Mouse (Mus musculus): ENCODE data around the gene Zer1. TPM values are rescaled to one million over a fixed set of nuclear protein-coding genes. Genes with fewer than 3 reads are reported as not detected.

The Zer1 gene
- polyA plus RNA-seq, 1 experiment = 58.1 TPM

DNA sequence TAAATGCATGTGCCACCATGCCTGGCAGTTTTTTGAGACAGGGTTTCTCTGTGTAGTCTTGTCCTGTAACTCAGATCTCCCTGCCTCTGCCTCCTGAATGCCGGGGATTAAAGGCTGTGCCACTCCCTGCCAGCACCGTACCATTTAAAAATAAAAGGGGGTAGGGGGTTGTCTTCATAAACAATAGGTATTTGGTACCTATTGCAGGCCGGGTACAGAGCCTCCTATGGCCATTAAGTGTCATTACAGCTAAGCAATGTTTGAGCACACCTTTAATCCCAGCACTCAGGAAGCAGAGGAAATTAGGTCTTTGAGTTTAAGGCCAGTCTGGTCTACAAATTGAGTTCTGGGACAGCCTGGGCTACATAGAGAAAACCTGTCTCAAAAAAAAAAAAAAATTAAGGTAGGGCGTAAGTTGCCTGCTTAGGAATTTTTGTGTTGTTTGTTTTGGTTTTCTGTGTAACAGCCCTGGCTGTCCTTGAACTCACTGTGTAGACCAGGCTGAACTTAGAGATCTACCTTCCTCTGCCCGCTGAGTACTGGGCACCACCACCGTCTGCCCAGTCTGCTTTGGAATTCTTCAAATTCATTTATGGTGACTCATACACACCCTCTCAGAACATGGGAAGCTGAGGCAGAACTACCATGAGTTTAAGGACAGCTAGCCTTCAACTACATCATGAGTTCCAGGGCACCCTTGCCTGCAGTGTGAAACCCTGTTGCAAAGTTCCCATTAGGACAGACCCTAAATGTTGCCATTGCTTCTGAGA lies 72.2 kb downstream of the Zer1 start:
- DNase-seq (ENCODE audit: low read depth) = no peak

DNA sequence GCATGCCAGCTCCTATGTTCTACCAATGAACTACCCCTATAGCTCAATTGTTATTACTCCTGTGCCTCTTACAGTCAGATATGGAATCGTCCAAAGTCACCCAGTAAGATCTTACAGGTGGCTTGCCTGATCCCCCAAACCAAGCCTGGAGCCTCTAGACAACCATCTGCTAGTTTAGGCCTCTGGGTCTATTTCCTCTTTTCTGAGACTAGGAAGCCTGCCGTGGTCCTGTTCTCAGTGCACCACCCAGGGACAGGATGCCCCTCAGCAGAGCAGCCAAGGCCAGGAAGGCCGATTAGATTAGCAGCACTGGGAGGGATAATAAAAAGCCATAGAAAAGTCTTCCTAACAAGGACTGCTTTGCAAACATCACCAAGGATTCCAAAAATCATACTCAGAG lies 74.6 kb downstream of the Zer1 start:
- DNase-seq (ENCODE audit: low read depth) = no peak

DNA sequence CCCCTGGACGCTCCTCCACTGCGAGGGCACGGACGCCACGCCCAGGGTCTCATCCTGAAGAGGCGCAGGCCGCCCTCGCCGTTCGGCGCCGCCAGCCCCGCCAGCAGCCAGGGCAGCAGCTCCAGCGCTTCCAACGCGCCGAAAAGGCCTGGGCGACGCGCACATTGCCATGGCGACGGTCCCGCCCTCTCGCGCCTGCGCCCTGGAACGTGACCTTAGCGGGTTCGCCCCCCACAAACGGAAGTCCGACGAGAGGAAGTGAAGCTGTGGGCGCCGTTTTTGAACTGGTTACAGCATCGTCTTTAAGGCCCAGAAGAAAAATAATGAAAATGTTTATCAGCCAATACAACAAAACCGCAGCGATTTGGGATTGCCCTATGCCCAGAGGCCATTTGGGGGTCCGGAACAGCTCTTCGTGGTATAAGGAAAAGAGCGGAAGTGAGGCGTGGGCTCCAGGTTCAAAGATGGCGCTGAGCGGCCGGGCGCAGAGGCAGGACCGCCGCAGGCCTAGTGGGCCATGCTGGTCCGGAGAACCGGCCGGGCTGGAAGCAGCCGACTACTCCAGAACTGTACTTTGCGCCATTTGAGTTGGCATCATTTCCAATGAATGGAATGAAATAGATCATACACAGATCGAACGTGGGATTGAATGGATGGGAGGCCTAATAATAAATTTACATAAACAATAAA lies 75.5 kb downstream of the Zer1 start, which contains the start of gene Wdr34:
Gene Wdr34 (minus strand): TSS at position 183 of the 690 bp plus-strand sequence.
- DNase-seq (ENCODE audit: low read depth) = no peak

DNA sequence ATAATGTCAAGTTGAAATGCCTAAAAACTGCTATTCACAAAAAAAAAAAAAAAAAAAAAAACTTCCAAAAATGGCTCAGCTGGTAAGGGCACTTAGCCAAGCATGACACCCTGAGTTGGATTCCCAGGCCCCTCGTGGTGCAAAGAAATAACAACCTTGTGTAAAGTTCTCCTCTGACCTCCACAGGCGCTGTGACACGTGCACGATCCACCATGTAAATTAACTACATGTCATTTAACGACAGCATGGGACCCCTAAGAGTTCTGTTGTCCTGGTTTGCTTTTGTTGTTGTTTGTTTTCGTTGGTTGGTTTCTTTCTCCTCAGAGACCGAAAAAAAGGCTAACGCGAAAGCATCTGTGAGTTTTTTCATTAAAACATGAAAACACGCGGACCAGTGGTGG lies 76.3 kb downstream of the Zer1 start:
- no peak for DNase-seq (ENCODE audit: low read depth)

Other genes with a start within 250 kb of the Zer1 start
- gene Odf2, start 235.4 kb downstream of the Zer1 start, polyA plus RNA-seq (2012; rRNA removed) = 30.6 and 41.7 TPM in 2 replicates
- gene Gle1, start 189.2 kb downstream of the Zer1 start, polyA plus RNA-seq (2012; rRNA removed) = 19.3 and 24.5 TPM in 2 replicates
- 150 and 210 TPM in 2 replicates for gene Sptan1, start 159.0 kb downstream of the Zer1 start, polyA plus RNA-seq (2012; rRNA removed)
- gene Wdr34, start 75.7 kb downstream of the Zer1 start, polyA plus RNA-seq (2012; rRNA removed) = 37.6 and 45.3 TPM in 2 replicates
- gene Set, start 67.2 kb downstream of the Zer1 start, polyA plus RNA-seq (2012; rRNA removed) = 28.5 and 37.2 TPM in 2 replicates
- gene Pkn3, start 46.9 kb downstream of the Zer1 start, polyA plus RNA-seq (2012; rRNA removed) = 9.1 and 12.3 TPM in 2 replicates
- gene Zdhhc12, start 30.9 kb downstream of the Zer1 start, polyA plus RNA-seq (2012; rRNA removed) = 56.4 and 66.5 TPM in 2 replicates
- 47.7 and 59.5 TPM in 2 replicates for gene Tbc1d13, start 9.2 kb upstream of the Zer1 start, polyA plus RNA-seq (2012; rRNA removed)
- gene Endog, start 46.9 kb upstream of the Zer1 start, polyA plus RNA-seq (2012; rRNA removed) = 40.8 and 41.5 TPM in 2 replicates
- gene Spout1, start 53.9 kb upstream of the Zer1 start, polyA plus RNA-seq (2012; rRNA removed) = 24.3 and 27.3 TPM in 2 replicates
- 83.0 and 87.2 TPM in 2 replicates for gene Kyat1, start 81.3 kb upstream of the Zer1 start, polyA plus RNA-seq (2012; rRNA removed)
- gene Lrrc8a, start 113.1 kb upstream of the Zer1 start, polyA plus RNA-seq (2012; rRNA removed) = 28.4 and 29.3 TPM in 2 replicates
- 9.6 and 11.8 TPM in 2 replicates for gene Gm28035, start 116.0 kb upstream of the Zer1 start, polyA plus RNA-seq (2012; rRNA removed)
- gene Phyhd1, start 141.6 kb upstream of the Zer1 start, polyA plus RNA-seq (2012; rRNA removed) = 51.9 and 62.7 TPM in 2 replicates
- gene Gm28038, start 156.5 kb upstream of the Zer1 start, polyA plus RNA-seq (2012; rRNA removed) = not detected in 2 replicates
- gene Dolk, start 161.7 kb upstream of the Zer1 start, polyA plus RNA-seq (2012; rRNA removed) = 48.2 and 83.0 TPM in 2 replicates
- 28.9 and 30.4 TPM in 2 replicates for gene Nup188, start 161.8 kb upstream of the Zer1 start, polyA plus RNA-seq (2012; rRNA removed)
- 284 and 342 TPM in 2 replicates for gene Sh3glb2, start 234.8 kb upstream of the Zer1 start, polyA plus RNA-seq (2012; rRNA removed)
- gene Miga2, start 239.6 kb upstream of the Zer1 start, polyA plus RNA-seq (2012; rRNA removed) = 49.5 and 66.9 TPM in 2 replicates

Data from gonadal fat pad, adult 2 months (tissue).